ENCODE assay signal across 7 mouse cellular contexts in the genomic region with DNA sequence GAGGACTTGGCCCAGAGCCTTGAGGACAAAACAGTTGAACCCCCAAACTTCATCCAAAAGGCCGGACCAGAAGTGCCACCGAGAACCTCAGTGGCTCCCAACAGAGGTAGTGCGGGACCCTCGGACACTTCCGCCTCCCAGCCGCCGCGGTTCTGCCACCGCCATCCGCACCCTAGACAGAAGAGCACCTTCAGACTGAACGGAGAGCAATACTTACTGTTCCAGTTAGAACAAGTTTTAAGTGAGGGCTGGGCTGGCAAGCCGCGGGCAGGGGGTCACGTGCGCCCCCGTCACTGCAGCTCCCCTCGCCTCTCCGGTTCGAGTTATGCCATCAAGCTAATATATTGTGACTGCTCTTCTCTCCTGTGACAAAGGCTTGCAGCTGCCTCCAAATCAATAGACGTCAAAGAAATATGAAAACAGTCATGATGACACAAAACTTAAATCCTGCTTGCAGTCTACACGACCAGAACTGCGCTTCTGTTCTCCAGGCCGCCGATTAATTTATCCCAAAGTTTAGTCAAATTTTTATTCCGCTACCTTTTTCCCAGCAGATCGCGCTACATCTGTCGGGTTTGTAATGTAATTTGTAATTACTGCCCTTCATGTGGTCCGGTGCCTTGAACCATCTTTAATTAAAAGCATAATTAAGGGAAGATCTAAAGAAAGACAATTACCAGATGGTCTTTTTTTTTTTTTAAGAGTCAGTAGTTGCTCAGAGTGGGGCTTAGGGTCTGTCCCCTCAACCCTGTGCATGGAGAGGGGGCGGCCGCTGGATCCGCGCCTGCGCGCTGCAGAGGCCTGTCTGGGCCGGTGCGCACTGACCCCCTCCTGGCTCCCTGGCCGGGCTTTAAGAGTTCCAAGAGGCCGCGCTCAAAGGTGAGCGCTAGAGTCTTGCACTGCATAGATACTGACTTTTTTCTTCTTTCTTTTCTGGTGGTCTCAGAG. TPM values are rescaled to one million over a fixed set of nuclear protein-coding genes. Genes with fewer than 3 reads are reported as not detected.
DNase-seq lines count a peak whose midpoint lies in the region; ATAC-seq and TF ChIP-seq lines count a peak whose summit lies in the region.

No protein-coding gene starts in this region.

- peak; percentile 81 for ATAC-seq in hindbrain, postnatal 0 days
- ATAC-seq in megakaryocyte progenitor cell, adult 5-6 weeks (replicated peaks; ENCODE audit: poor library complexity), result no peak

- intact Hi-C loops in left cerebral cortex, postnatal 4 days (cut with DNase I), result loop anchor here (10.0 kb wide), 1 partner anchor 535 kb away; the partner anchor contains the start of gene Wt1
- intact Hi-C loops in left cerebral cortex, postnatal 25 days (cut with DNase I), result no loop called here

- peak overlapping the region; percentile 43 for H3K4me3 ChIP-seq in embryonic facial prominence, embryonic 10.5 days
- H3K4me3 ChIP-seq in hindbrain, postnatal 0 days (ENCODE audit: low read length), result peak overlapping the region; percentile 29

- peaks cover 100% of the 10 kb centered on the region for H3K27me3 ChIP-seq in embryonic facial prominence, embryonic 10.5 days (replicated peaks; ENCODE audit: low read depth, poor library complexity, severe bottlenecking)
- peaks cover 47% of the 10 kb centered on the region for H3K27me3 ChIP-seq in hindbrain, postnatal 0 days (ENCODE audit: insufficient read depth, low read length)

- H3K9me3 ChIP-seq in embryonic facial prominence, embryonic 10.5 days, result no peaks in the 10 kb centered on the region
- no peaks in the 10 kb centered on the region for H3K9me3 ChIP-seq in hindbrain, postnatal 0 days (ENCODE audit: low read length)

- TF ChIP-seq CTCF in hindbrain, postnatal 0 days (IDR thresholded peaks at IDR 0.05; ENCODE audit: low read depth), result no peak

- DNase-seq in left cerebral cortex, postnatal 4 days, result peak; percentile 88
- DNase-seq in left cerebral cortex, postnatal 25 days (ENCODE audit: low spot score in 2 of 2), result no peak
- peak; percentile 69 for DNase-seq in embryonic facial prominence, embryonic 10.5 days (ENCODE audit: low spot score)
- peak; percentile 73 for DNase-seq in hindbrain, postnatal 0 days (ENCODE audit: low spot score)
- peak; percentile 94 for DNase-seq in retina, embryonic 14.5 days (ENCODE audit: low spot score)
- no peak for DNase-seq in yolk sac, embryonic 10.5 days (ENCODE audit: low spot score)

- H3K36me3 ChIP-seq in embryonic facial prominence, embryonic 10.5 days (replicated peaks), result no peaks in the 10 kb centered on the region
- no peaks in the 10 kb centered on the region for H3K36me3 ChIP-seq in hindbrain, postnatal 0 days (ENCODE audit: insufficient read depth, low read length)

- H3K27ac ChIP-seq in embryonic facial prominence, embryonic 10.5 days (replicated peaks), result 0 out of 2 replicates have a peak overlapping the region, but pooled peaks have one; percentile 6
- H3K27ac ChIP-seq in hindbrain, postnatal 0 days, result peak overlapping the region; percentile 70

- under 1% methylated on average over 41 of the region's 41 CpGs for WGBS in embryonic facial prominence, embryonic 10.5 days
- 2% methylated on average over 41 of the region's 41 CpGs for WGBS in hindbrain, postnatal 0 days

- peaks cover 31% of the 10 kb centered on the region for H3K4me1 ChIP-seq in embryonic facial prominence, embryonic 10.5 days
- H3K4me1 ChIP-seq in hindbrain, postnatal 0 days (ENCODE audit: insufficient read depth, low read length), result 0 out of 2 replicates have a peak, but pooled peaks cover 2% of the 10 kb centered on the region

- peak overlapping the region; percentile 52 for H3K4me2 ChIP-seq in hindbrain, postnatal 0 days (ENCODE audit: low read depth, low read length)

- H3K9ac ChIP-seq in hindbrain, postnatal 0 days (replicated peaks; ENCODE audit: low read length), result peak overlapping the region; percentile 30; the same call in 1 of the 2 replicates

RNA-seq across cellular contexts. Expression of gene Pax6, which starts 8.5 kb away (rescaled TPM):
- 10 to 100 TPM; 11.5 to 13.9 TPM for total RNA-seq in left cerebral cortex, postnatal 4 days (2021)
- total RNA-seq in left cerebral cortex, postnatal 25 days (2021), result 1 to 10 TPM; 8.4 to 8.5 TPM
- polyA plus RNA-seq in embryonic facial prominence, embryonic 10.5 days (2016; fragmentation: Nextera tagmentation; extraction: Ambion mirVana), result 13.0 and 22.3 TPM in 2 replicates
- 88.7 and 136 TPM in 2 replicates for total RNA-seq in hindbrain, postnatal 0 days (2014; rRNA removed)
- polyA plus RNA-seq in hindbrain, postnatal 0 days (2015; fragmentation: Nextera tagmentation; extraction: Ambion mirVana), result 68.7 and 82.3 TPM in 2 replicates
- not detected in 2 replicates for total RNA-seq in megakaryocyte progenitor cell, adult 5-6 weeks (2015)
- total RNA-seq in megakaryocyte progenitor cell, adult 5-6 weeks (2017), result not detected in 2 replicates

Comparison
In these comparisons a context has a peak if more than half of its experiments do, and no peak if none do; other contexts are left out.
1. DNase-seq: peak in left cerebral cortex, postnatal 4 days (single experiment), embryonic facial prominence, embryonic 10.5 days (single experiment), hindbrain, postnatal 0 days (single experiment) and retina, embryonic 14.5 days (single experiment); none in left cerebral cortex, postnatal 25 days (0 of 2) and yolk sac, embryonic 10.5 days (single experiment).
2. RNA of gene Pax6, which starts 8.5 kb away (total RNA-seq): 88.7 to 136 TPM in hindbrain, postnatal 0 days, 11.5 to 13.9 TPM in left cerebral cortex, postnatal 4 days and 8.4 to 8.5 TPM in left cerebral cortex, postnatal 25 days; not detected in megakaryocyte progenitor cell, adult 5-6 weeks; every median in the first group is over 4 times any median in the second.